Mouse (Mus musculus): Measurements from ENCODE around the gene Ccdc83.

Gene Ccdc83

DNA sequence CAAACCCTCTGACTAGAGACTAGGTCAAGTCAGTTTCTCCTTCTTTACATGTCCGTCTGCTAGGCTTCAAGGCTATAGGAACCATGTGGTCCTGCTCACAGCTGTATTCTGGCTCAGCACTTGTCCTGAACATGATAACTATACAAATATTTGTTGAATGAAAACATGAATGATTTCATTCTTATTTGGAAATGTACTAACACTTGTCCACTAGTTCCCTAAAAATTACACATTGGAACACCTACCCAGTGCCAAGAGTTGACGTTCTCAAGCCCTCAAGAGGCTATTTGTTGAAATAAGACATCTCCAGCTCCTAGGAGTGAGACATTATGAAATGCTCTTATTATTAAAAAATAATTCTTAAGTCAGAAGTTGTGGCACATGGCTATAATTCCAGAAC, 6.9 kb downstream of the Ccdc83 start:
- no peak for DNase-seq

- DNase-seq = peak; percentile 12 to 16
These were observed 12.6 kb downstream of the Ccdc83 start for GRCm38 (mm10) chr7:90252946-90253345.

- DNase-seq = no peak
These were observed 21.9 kb downstream of the Ccdc83 start for GRCm38 (mm10) chr7:90243643-90244042.

- DNase-seq = no peak
These were observed 22.4 kb downstream of the Ccdc83 start for GRCm38 (mm10) chr7:90243151-90243550.

GRCm38 (mm10) chr7:90236289-90236905, 29.2 kb downstream of the Ccdc83 start:
- DNase-seq = no peak

DNA sequence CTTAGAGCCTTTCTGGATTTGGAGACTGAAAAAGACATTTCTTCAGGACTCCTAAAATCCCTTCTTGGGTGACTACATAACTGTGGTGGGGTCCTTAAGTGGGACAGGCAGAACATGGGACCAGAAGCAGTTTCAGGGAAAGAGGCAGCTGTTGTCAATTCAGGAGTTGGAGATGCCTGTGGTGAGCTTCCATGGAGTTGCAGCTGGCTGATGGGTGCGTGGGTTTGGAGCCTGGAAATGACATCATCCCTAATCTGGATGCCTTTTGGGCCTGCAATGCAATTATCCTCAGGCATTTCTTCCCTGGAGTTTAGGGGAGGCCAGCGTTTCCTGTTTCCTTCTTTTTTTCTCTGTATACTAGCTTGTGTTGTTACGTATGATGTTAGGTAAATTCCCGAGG, 31.7 kb downstream of the Ccdc83 start:
- no peak for DNase-seq

GRCm38 (mm10) chr7:90231431-90231830, 34.1 kb downstream of the Ccdc83 start:
- DNase-seq = no peak

GRCm38 (mm10) chr7:90228884-90229283, 36.7 kb downstream of the Ccdc83 start:
- peak; percentile 22 to 39 for DNase-seq

DNA sequence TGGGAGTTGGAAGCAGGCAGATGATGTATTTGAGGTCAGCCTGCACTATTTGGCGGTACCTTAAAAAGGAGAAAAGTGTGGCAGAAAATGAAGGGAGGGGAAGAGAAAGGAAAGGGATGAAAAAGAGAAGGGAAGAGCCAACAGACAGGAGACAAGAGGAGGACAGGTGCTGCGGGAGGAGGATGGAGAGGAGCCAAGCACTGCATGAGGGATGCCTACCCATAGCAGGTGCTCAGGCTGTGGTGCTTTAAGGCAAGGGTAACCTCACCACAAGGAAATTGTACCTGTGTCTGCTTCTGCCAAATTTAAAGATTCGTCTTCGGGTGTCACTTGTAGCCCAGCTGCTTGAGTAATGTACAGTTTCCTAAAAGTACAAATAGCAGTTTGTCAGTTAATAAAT, 37.5 kb downstream of the Ccdc83 start:
- peak; percentile 12 to 21 for DNase-seq

- DNase-seq = no peak
These were observed 44.1 kb downstream of the Ccdc83 start for GRCm38 (mm10) chr7:90221487-90221886.

DNA sequence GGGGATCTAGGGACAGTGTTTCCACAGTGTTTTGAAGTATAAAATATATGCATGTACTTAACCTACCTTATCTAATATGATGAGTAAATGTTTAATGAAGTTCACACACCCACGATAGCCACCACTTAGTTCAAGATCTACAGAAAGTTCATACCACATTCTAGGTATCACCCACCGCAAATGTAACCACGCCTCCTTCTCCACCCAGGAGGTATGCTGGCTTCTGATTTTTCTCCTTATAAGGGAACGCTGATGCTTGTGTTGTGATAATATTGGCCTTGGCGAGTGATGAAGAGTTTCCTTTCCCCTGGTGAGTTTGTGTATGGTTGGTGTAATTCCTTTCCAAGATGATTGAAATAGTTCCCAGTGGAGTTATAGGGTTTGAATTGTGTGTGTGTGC, 47.5 kb downstream of the Ccdc83 start:
- peak in 1 of 2 experiments; percentile 15 for DNase-seq

- no peak for DNase-seq
These were observed 49.1 kb downstream of the Ccdc83 start for GRCm38 (mm10) chr7:90216511-90216910.

DNA sequence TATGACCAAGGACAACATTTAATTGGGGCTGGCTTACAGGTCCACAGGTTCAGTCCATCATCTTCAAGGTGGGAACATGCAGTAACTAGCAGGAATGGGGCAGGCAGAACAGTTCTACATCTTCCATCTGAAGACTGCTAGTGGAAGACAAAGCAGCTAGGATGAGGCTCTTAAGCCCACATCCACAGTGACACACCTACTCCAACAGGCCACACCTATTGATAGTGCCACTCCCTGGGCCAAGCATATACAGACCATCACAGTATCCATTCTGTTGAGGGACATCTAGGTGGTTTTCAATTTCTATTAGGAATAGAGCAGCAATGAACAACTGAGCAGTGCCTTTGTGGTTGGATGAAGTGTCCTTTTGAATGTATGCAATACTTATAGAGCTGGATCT, 54.6 kb downstream of the Ccdc83 start:
- DNase-seq = no peak

GRCm38 (mm10) chr7:90210116-90210515, 55.5 kb downstream of the Ccdc83 start:
- peak in 1 of 2 experiments; percentile 14 for DNase-seq

GRCm38 (mm10) chr7:90203914-90204313, 61.7 kb downstream of the Ccdc83 start:
- no peak for DNase-seq

- no peak for DNase-seq
These were observed 63.6 kb downstream of the Ccdc83 start for GRCm38 (mm10) chr7:90201877-90202465.

DNA sequence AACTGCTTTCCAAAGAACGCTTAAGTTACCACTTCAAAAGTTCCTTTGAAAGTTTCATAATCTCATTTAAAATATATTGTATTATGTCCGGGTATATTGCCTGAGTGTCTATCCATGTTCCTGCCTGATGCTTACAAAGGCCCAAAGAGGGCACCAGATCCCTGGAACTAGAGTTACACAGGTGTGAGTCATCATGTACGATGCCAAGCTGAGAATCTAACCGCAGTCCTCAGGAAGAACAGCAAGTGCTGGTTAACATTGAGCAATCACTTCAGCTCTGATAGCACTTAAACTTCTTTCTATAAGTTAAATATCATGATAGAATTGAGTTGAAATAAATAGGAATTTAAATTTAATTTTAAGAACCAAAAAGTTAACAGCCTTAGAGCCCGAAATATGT, 65.3 kb downstream of the Ccdc83 start:
- DNase-seq = no peak

DNA sequence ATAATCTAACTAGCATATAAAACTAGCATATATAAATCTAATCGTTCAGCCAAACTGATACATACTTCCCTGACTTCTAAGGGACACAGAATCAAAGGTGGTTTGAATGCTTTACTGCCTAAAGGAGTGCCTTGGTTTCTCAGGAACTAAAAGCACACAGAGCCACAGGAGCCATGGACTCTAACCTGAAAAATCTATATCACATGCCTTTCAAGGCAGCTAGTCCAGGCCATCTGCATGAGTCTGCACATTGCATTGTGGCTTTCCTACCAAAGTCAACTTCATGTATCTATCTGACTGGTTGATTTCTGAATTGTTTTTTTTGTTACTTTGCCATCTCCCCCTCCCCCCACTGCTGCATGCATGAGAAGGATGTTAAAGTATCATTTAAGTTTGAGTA, 84.9 kb downstream of the Ccdc83 start:
- DNase-seq = no peak

GRCm38 (mm10) chr7:90175576-90175975, 90.0 kb downstream of the Ccdc83 start:
- DNase-seq = no peak
